Mouse (Mus musculus): ENCODE data around the gene Fign. TPM values are rescaled to one million over a fixed set of nuclear protein-coding genes. Genes with fewer than 3 reads are reported as not detected.
A peak's percentile ranks its signal among the peaks of the same experiment; 100 is the strongest.

The Fign gene
- polyA plus RNA-seq, 1 experiment from 2014 or later = 6.7 TPM

GRCm38 (mm10) chr2:64098618-64099320 lies 931 bp upstream of the Fign start:
- peak; percentile 68 for DNase-seq (ENCODE audit: low spot score)
- no peaks in the 10 kb centered on the region for H3K27me3 ChIP-seq (ENCODE audit: insufficient read depth, low read length)
- WGBS = 5% methylated on average over 21 of the region's 21 CpGs

GRCm38 (mm10) chr2:64096721-64097411 lies 972 bp downstream of the Fign start:
- Histone ChIP-seq H3K4me2 (ENCODE audit: low read length) (peak overlapping the region; percentile 92), H3K27me3 (ENCODE audit: insufficient read depth, low read length) (no peaks in the 10 kb centered on the region), H3K4me3 (replicated peaks; ENCODE audit: low read depth, low read length) (peak overlapping the region; percentile 72), H3K36me3 (ENCODE audit: insufficient read depth, low read length) (no peaks in the 10 kb centered on the region), H3K9ac (ENCODE audit: low read depth, low read length) (peak overlapping the region; percentile 91), H3K4me1 (replicated peaks; ENCODE audit: insufficient read depth, low read length) (no peaks in the 10 kb centered on the region), H3K27ac (peak overlapping the region; percentile 96), H3K9me3 (replicated peaks; ENCODE audit: low read length) (no peaks in the 10 kb centered on the region)
- WGBS = 2% methylated on average over 12 of the region's 12 CpGs
- ATAC-seq (replicated peaks; ENCODE audit: low FRiP score, low read depth) (no peak), DNase-seq (ENCODE audit: low spot score) (peak; percentile 63)
- no peak for TF ChIP-seq CTCF (IDR thresholded peaks at IDR 0.05; ENCODE audit: low read depth)

More at GRCm38 (mm10) chr2:64098618-64099320, 931 bp upstream of the Fign start:
- Histone ChIP-seq H3K9me3 (replicated peaks; ENCODE audit: low read length) (no peaks in the 10 kb centered on the region), H3K4me3 (replicated peaks; ENCODE audit: low read depth, low read length) (peak overlapping the region; percentile 72), H3K27ac (peak overlapping the region; percentile 96), H3K4me1 (replicated peaks; ENCODE audit: insufficient read depth, low read length) (no peaks in the 10 kb centered on the region), H3K36me3 (ENCODE audit: insufficient read depth, low read length) (no peaks in the 10 kb centered on the region), H3K9ac (ENCODE audit: low read depth, low read length) (peak overlapping the region; percentile 91), H3K4me2 (ENCODE audit: low read length) (peak overlapping the region; percentile 92)
- peak; percentile 41 for TF ChIP-seq CTCF (IDR thresholded peaks at IDR 0.05; ENCODE audit: low read depth)
- peak; percentile 81 for ATAC-seq (replicated peaks; ENCODE audit: low FRiP score, low read depth)

DNA sequence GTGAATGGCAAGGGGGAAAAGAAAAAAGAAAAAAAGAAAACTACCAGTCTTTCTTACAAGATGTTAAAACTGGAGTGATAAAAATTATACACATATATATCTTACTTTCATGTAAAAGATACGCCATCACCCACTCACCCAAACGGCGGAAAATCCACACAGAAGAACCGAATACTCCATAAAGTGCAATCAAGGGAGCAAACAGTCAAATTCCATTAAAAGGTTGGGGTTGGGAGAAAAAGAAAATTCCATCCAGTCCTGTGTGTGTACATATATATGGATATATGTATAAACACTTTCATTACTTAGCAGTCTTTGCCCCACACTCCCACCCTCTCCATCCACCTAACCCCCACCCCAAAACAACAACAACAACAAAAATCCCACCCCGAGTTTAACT lies 1.7 kb downstream of the Fign start:
- Histone ChIP-seq H3K4me1 (replicated peaks; ENCODE audit: insufficient read depth, low read length) (no peaks in the 10 kb centered on the region), H3K4me2 (ENCODE audit: low read length) (peak overlapping the region; percentile 92), H3K9me3 (replicated peaks; ENCODE audit: low read length) (no peaks in the 10 kb centered on the region), H3K36me3 (ENCODE audit: insufficient read depth, low read length) (no peaks in the 10 kb centered on the region), H3K27me3 (ENCODE audit: insufficient read depth, low read length) (no peaks in the 10 kb centered on the region), H3K27ac (peak overlapping the region; percentile 96), H3K4me3 (replicated peaks; ENCODE audit: low read depth, low read length) (peak overlapping the region; percentile 72), H3K9ac (ENCODE audit: low read depth, low read length) (peak overlapping the region; percentile 91; the same call in 1 of the 2 replicates)
- ATAC-seq (replicated peaks; ENCODE audit: low FRiP score, low read depth) (no peak), DNase-seq (ENCODE audit: low spot score) (no peak)
- WGBS = 23% methylated on average over 5 of the region's 5 CpGs
- TF ChIP-seq CTCF (IDR thresholded peaks at IDR 0.05; ENCODE audit: low read depth) = no peak

GRCm38 (mm10) chr2:64095561-64095960 lies 2.3 kb downstream of the Fign start:
- no peaks in the 10 kb centered on the region for H3K36me3 ChIP-seq (ENCODE audit: insufficient read depth, low read length)
- no peaks in the 10 kb centered on the region for H3K9me3 ChIP-seq (replicated peaks; ENCODE audit: low read length)
- H3K9ac ChIP-seq (ENCODE audit: low read depth, low read length) = peak overlapping the region; percentile 44; the same call in 1 of the 2 replicates
- no peaks in the 10 kb centered on the region for H3K4me1 ChIP-seq (replicated peaks; ENCODE audit: insufficient read depth, low read length)
- ATAC-seq (replicated peaks; ENCODE audit: low FRiP score, low read depth) (no peak), DNase-seq (ENCODE audit: low spot score) (peak; percentile 66)
- H3K4me2 ChIP-seq (ENCODE audit: low read length) = peak overlapping the region; percentile 92
- peak overlapping the region; percentile 75 for H3K27ac ChIP-seq
- peak overlapping the region; percentile 72 for H3K4me3 ChIP-seq (replicated peaks; ENCODE audit: low read depth, low read length)
- TF ChIP-seq CTCF (IDR thresholded peaks at IDR 0.05; ENCODE audit: low read depth) = no peak
- no peaks in the 10 kb centered on the region for H3K27me3 ChIP-seq (ENCODE audit: insufficient read depth, low read length)
- WGBS = 50% methylated on average over 5 of the region's 5 CpGs

DNA sequence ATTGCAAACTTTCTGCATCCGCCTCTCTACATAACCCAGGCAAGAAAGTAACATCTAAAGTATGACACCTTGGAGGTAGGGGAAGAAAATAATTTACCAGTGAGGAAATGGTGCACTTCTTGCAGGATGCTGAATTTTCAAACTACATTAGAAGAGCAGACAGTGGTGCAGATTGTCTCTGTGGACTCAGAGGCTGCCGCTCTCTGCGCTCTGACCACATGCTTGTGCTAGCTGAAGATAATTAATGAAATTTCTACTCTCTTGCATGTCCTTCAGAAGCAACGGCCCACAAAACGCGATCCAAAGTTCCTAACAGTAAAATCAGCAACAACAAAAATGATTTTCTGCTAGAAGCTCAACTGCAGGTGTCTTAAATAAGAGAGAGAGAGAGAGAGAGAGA lies 4.8 kb downstream of the Fign start:
- H3K9me3 ChIP-seq (replicated peaks; ENCODE audit: low read length) = no peaks in the 10 kb centered on the region
- H3K9ac ChIP-seq (ENCODE audit: low read depth, low read length) = peak overlapping the region; percentile 24; the same call in 1 of the 2 replicates
- H3K27ac ChIP-seq = no peak overlapping the region
- H3K4me3 ChIP-seq (replicated peaks; ENCODE audit: low read depth, low read length) = peak overlapping the region; percentile 22
- H3K4me2 ChIP-seq (ENCODE audit: low read length) = peak overlapping the region; percentile 44
- no peaks in the 10 kb centered on the region for H3K27me3 ChIP-seq (ENCODE audit: insufficient read depth, low read length)
- ATAC-seq (replicated peaks; ENCODE audit: low FRiP score, low read depth) = no peak
- 45% methylated on average over 6 of the region's 6 CpGs for WGBS
- DNase-seq (ENCODE audit: low spot score) = peak; percentile 55
- H3K4me1 ChIP-seq (replicated peaks; ENCODE audit: insufficient read depth, low read length) = no peaks in the 10 kb centered on the region
- TF ChIP-seq CTCF (IDR thresholded peaks at IDR 0.05; ENCODE audit: low read depth) = no peak
- H3K36me3 ChIP-seq (ENCODE audit: insufficient read depth, low read length) = no peaks in the 10 kb centered on the region

DNA sequence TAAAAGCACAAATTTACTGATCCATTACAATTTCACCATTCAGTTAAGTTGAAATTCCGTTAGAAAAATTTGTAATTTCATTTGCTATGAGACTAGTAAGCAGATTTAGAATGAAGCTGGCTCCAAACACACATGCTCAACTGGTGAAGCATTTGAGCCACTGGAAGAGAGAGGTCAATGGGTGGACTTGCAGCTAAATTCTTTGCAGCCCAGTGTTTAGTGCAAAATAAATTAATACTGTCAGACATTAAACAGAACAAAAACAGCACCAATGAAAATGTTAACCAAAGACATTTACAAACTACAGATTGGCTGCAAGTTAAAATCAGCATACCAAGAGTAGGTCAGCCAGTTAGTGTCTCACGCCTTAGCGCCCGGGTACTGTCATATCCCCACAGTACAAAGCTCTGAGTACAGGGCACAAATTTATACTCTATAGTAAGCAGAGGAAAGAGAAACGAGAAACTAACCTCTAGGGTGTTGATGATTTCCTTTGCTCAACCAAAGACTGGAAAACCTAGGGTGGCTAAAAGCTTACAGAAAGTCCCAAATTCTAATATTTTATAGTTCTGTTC lies 13.9 kb downstream of the Fign start:
- no peak overlapping the region for H3K4me3 ChIP-seq (replicated peaks; ENCODE audit: low read depth, low read length)
- no peak overlapping the region; the same call in 1 of the 2 replicates for H3K27ac ChIP-seq
- H3K9me3 ChIP-seq (replicated peaks; ENCODE audit: low read length) = no peaks in the 10 kb centered on the region
- H3K4me1 ChIP-seq (replicated peaks; ENCODE audit: insufficient read depth, low read length) = no peaks in the 10 kb centered on the region
- peak; percentile 83 for DNase-seq (ENCODE audit: low spot score)
- H3K27me3 ChIP-seq (ENCODE audit: insufficient read depth, low read length) = no peaks in the 10 kb centered on the region
- H3K4me2 ChIP-seq (ENCODE audit: low read length) = no peak overlapping the region
- no peaks in the 10 kb centered on the region for H3K36me3 ChIP-seq (ENCODE audit: insufficient read depth, low read length)
- no peak overlapping the region for H3K9ac ChIP-seq (ENCODE audit: low read depth, low read length)
- 48% methylated on average over 5 of the region's 5 CpGs for WGBS
- TF ChIP-seq CTCF (IDR thresholded peaks at IDR 0.05; ENCODE audit: low read depth) = no peak
- ATAC-seq (replicated peaks; ENCODE audit: low FRiP score, low read depth) = no peak; the same call in 1 of the 2 replicates

All from kidney, postnatal 0 days (tissue).